Mouse (Mus musculus) MEL (cell line): Measurements from ENCODE around the gene Rtcb. TPM values are rescaled to one million over a fixed set of nuclear protein-coding genes. Genes with fewer than 3 reads are reported as not detected.

Source experiments
- DNase-seq: peaks from one replicate; pipeline ENCODE4 v3.0.0; 2011; ENCODE audit warnings: low read depth, low spot score
- H3K27ac ChIP-seq: 2 replicates; pipeline ENCODE4 v1.5.1; 2012; ENCODE audit warnings: low read depth, mild to moderate bottlenecking, control low read depth, low read length, moderate library complexity; ENCODE audit not compliant: control insufficient read depth
- H3K27me3 ChIP-seq, 2 experiments: fragments of 150-350 bp in 1 of 2; sonication (generic) in 1 of 2; 2 replicates each; pipeline ENCODE4 v1.6.1; 2012; ENCODE audit warnings: low read length in 2 of 2, mild to moderate bottlenecking in 2 of 2, improper control_type of control experiment in 1 of 2, moderate library complexity in 1 of 2; ENCODE audit not compliant: insufficient read depth in 2 of 2, control insufficient read depth in 1 of 2
- H3K36me3 ChIP-seq, 2 experiments: 2 replicates each; pipeline ENCODE4 v1.6.1; 2012 to 2014; ENCODE audit warnings: low read length in 2 of 2, improper control_type of control experiment in 1 of 2, inconsistent platforms in 1 of 2, mild to moderate bottlenecking in 1 of 2; ENCODE audit not compliant: insufficient read depth in 2 of 2, control insufficient read depth in 1 of 2
- H3K4me1 ChIP-seq, 2 experiments: fragments of 150-350 bp in 1 of 2; sonication (generic) in 1 of 2; 2 replicates each; pipeline ENCODE4 v1.6.1; 2012; ENCODE audit warnings: low read length in 2 of 2, improper control_type of control experiment in 1 of 2, mild to moderate bottlenecking in 1 of 2; ENCODE audit not compliant: insufficient read depth in 2 of 2, control insufficient read depth in 1 of 2
- H3K4me3 ChIP-seq, 2 experiments: fragments of 150-350 bp in 1 of 2; sonication (generic) in 1 of 2; 2 replicates each; pipeline ENCODE4 v1.5.1; 2012; ENCODE audit warnings: low read depth in 2 of 2, low read length in 2 of 2, mild to moderate bottlenecking in 2 of 2, moderate library complexity in 2 of 2, control low read depth in 1 of 2, improper control_type of control experiment in 1 of 2; ENCODE audit not compliant: control insufficient read depth in 1 of 2, insufficient read depth in 1 of 2
- H3K79me2 ChIP-seq: 2 replicates; pipeline ENCODE4 v1.6.1; 2012; ENCODE audit warnings: mild to moderate bottlenecking, low read length, moderate library complexity; ENCODE audit not compliant: control insufficient read depth, poor library complexity, insufficient read depth
- H3K9ac ChIP-seq: 2 replicates; pipeline ENCODE4 v1.6.1; 2012; ENCODE audit warnings: low read depth, mild to moderate bottlenecking, control low read depth, low read length, moderate library complexity; ENCODE audit not compliant: control insufficient read depth, poor library complexity, severe bottlenecking
- H3K9me3 ChIP-seq: fragments of 150-350 bp; sonication (generic); replicated peaks from 2 replicates; pipeline ENCODE4 v1.6.1; 2012; ENCODE audit warnings: mild to moderate bottlenecking, low read length, improper control_type of control experiment, moderate library complexity; ENCODE audit not compliant: insufficient read depth
- BHLHE40 ChIP-seq: IDR thresholded peaks from 2 replicates; pipeline ENCODE4 v1.6.1; 2012; ENCODE audit warnings: low read depth, mild to moderate bottlenecking, inconsistent platforms, low read length, improper control_type of control experiment, borderline replicate concordance
- CHD2 ChIP-seq: IDR thresholded peaks from 2 replicates; pipeline ENCODE4 v1.6.1; 2011; ENCODE audit warnings: low read length, improper control_type of control experiment
- CTCF ChIP-seq, 3 experiments: IDR thresholded peaks in 2 of 3; conservative IDR thresholded peaks in 1 of 3; 2 replicates each; pipeline ENCODE4 v1.5.1; 2011 to 2012; ENCODE audit warnings: low read length in 3 of 3, low read depth in 2 of 3, mild to moderate bottlenecking in 2 of 3, improper control_type of control experiment in 1 of 3, inconsistent platforms in 1 of 3, mixed read lengths in 1 of 3, moderate library complexity in 1 of 3; ENCODE audit not compliant: control insufficient read depth in 1 of 3, insufficient read depth in 1 of 3, poor library complexity in 1 of 3, severe bottlenecking in 1 of 3
- ELF1 ChIP-seq: IDR thresholded peaks from 2 replicates; pipeline ENCODE4 v1.6.1; 2014; ENCODE audit warnings: low read depth, mild to moderate bottlenecking, inconsistent platforms, low read length, improper control_type of control experiment, moderate library complexity
- EP300 ChIP-seq, 2 experiments: IDR thresholded peaks; 2 replicates each; pipeline ENCODE4 v1.6.1; 2011; ENCODE audit warnings: improper control_type of control experiment in 2 of 2, low read length in 2 of 2, low read depth in 1 of 2, mild to moderate bottlenecking in 1 of 2
- ETS1 ChIP-seq: IDR thresholded peaks from 2 replicates; pipeline ENCODE4 v1.6.1; 2012; ENCODE audit warnings: low read depth, mild to moderate bottlenecking, inconsistent platforms, low read length, improper control_type of control experiment, moderate library complexity
- GABPA ChIP-seq: IDR thresholded peaks from 2 replicates; pipeline ENCODE4 v1.6.1; 2012; ENCODE audit warnings: low read depth, mild to moderate bottlenecking, inconsistent platforms, low read length, improper control_type of control experiment, moderate library complexity
- MAFK ChIP-seq: IDR thresholded peaks from 2 replicates; pipeline ENCODE4 v1.6.1; 2011; ENCODE audit warnings: low read depth, mild to moderate bottlenecking, low read length, improper control_type of control experiment, borderline replicate concordance
- MAZ ChIP-seq: IDR thresholded peaks from 2 replicates; pipeline ENCODE4 v1.6.1; 2012; ENCODE audit warnings: low read depth, mild to moderate bottlenecking, inconsistent platforms, low read length, improper control_type of control experiment
- MEF2A ChIP-seq: IDR thresholded peaks from 2 replicates; pipeline ENCODE4 v1.6.1; 2014; ENCODE audit warnings: low read depth, mild to moderate bottlenecking, inconsistent platforms, low read length, improper control_type of control experiment; ENCODE audit not compliant: poor library complexity, insufficient replicate concordance, severe bottlenecking; ENCODE audit errors: extremely low read depth
- MYC ChIP-seq: IDR thresholded peaks from 2 replicates; pipeline ENCODE4 v1.6.1; 2011; ENCODE audit warnings: low read depth, mild to moderate bottlenecking, low read length, improper control_type of control experiment, moderate library complexity
- NELFE ChIP-seq: IDR thresholded peaks from 2 replicates; pipeline ENCODE4 v1.6.1; 2011; ENCODE audit warnings: low read depth, low read length, improper control_type of control experiment
- POLR2A ChIP-seq, 2 experiments: IDR thresholded peaks; 2 replicates each; pipeline ENCODE4 v1.6.1; 2011 to 2012; ENCODE audit warnings: low read length in 2 of 2, mild to moderate bottlenecking in 2 of 2, control low read depth in 1 of 2, improper control_type of control experiment in 1 of 2, low read depth in 1 of 2, moderate library complexity in 1 of 2; ENCODE audit not compliant: control insufficient read depth in 1 of 2, insufficient read depth in 1 of 2, poor library complexity in 1 of 2
- RCOR1 ChIP-seq: IDR thresholded peaks from 2 replicates; pipeline ENCODE4 v1.6.1; 2012; ENCODE audit warnings: low read depth, mild to moderate bottlenecking, inconsistent platforms, low read length, improper control_type of control experiment
- SIN3A ChIP-seq: IDR thresholded peaks from 2 replicates; pipeline ENCODE4 v1.6.1; 2012; ENCODE audit warnings: low read length, improper control_type of control experiment, inconsistent platforms
- TCF12 ChIP-seq: IDR thresholded peaks from 2 replicates; pipeline ENCODE4 v1.6.1; 2014; ENCODE audit warnings: low read depth, mild to moderate bottlenecking, inconsistent platforms, low read length, improper control_type of control experiment, moderate library complexity
- USF1 ChIP-seq: IDR thresholded peaks from 2 replicates; pipeline ENCODE4 v1.6.1; 2014; ENCODE audit warnings: low read depth, mild to moderate bottlenecking, inconsistent platforms, low read length, improper control_type of control experiment, moderate library complexity
- USF2 ChIP-seq, 2 experiments: IDR thresholded peaks; 2 replicates each; pipeline ENCODE4 v1.6.1; 2011 to 2012; ENCODE audit warnings: improper control_type of control experiment in 2 of 2, low read length in 2 of 2, borderline replicate concordance in 1 of 2, inconsistent platforms in 1 of 2, low read depth in 1 of 2, mild to moderate bottlenecking in 1 of 2; ENCODE audit not compliant: insufficient read depth in 1 of 2
- ZC3H11A ChIP-seq: IDR thresholded peaks from 2 replicates; pipeline ENCODE4 v1.6.1; 2012; ENCODE audit warnings: low read depth, mild to moderate bottlenecking, inconsistent platforms, low read length, improper control_type of control experiment
- polyA plus RNA-seq, 2 experiments: library from polyadenylated mRNA; stranded (reverse) in 1 of 2; unstranded in 1 of 2; fragments of >175 nt in 1 of 2; fragments of >200 nt in 1 of 2; gene quantifications; 2 replicates each; pipeline versions ENCODE4 v1.2.1 to v1.2.4; 2012; ENCODE audit warnings: low replicate concordance in 2 of 2, low read depth in 1 of 2; ENCODE audit not compliant: insufficient read length in 2 of 2, insufficient read depth in 1 of 2, missing spikeins in 1 of 2
- total RNA-seq: library from RNA; depleted of rRNA; stranded (reverse); fragments of 300-350 nt; gene quantifications from 2 replicates; pipeline ENCODE4 v1.2.3, GENCODE M21; 2012

Rtcb gene
- total and polyA plus RNA-seq, 3 experiments, result 110 to 215 (median 197) TPM

GRCm38 (mm10) chr10:85966476-85966875 is 8.9 kb upstream of the Rtcb start:
- Histone ChIP-seq H3K4me1 (no peaks in the 10 kb centered on the region), H3K27me3 (peaks cover 0 to 1% of the 10 kb centered on the region in 2 experiments; a peak in 3 of 4 replicates), H3K9me3 (no peaks in the 10 kb centered on the region), H3K36me3 (0 out of 4 replicates have a peak, but pooled peaks cover 0 to 1% of the 10 kb centered on the region in 2 experiments), H3K9ac (no peak overlapping the region), H3K4me3 (no peak overlapping the region), H3K79me2 (no peaks in the 10 kb centered on the region), H3K27ac (no peak overlapping the region)
- DNase-seq, result no peak
- no peak for TF ChIP-seq CTCF (IDR thresholded peaks at IDR 0.05 in 2 of 3, conservative IDR thresholded peaks at IDR 0.05 in 1 of 3; ENCODE audit: control insufficient read depth in 1 of 3, insufficient read depth in 1 of 3, low read depth in 2 of 3, low read length in 3 of 3, poor library complexity in 1 of 3, severe bottlenecking in 1 of 3)
- no peak for TF ChIP-seq MAFK
- TF ChIP-seq NELFE, result no peak
- TF ChIP-seq BHLHE40, result no peak
- no peak for TF ChIP-seq MAZ
- no peak for TF ChIP-seq POLR2A (IDR thresholded peaks at IDR 0.05; ENCODE audit: control insufficient read depth in 1 of 2, insufficient read depth in 1 of 2, low read depth in 1 of 2, low read length in 2 of 2, poor library complexity in 1 of 2)
- TF ChIP-seq ZC3H11A, result no peak
- no peak for TF ChIP-seq ETS1
- TF ChIP-seq EP300 (IDR thresholded peaks at IDR 0.05; ENCODE audit: low read depth in 1 of 2, low read length in 2 of 2), result no peak
- TF ChIP-seq MEF2A, result no peak
- no peak for TF ChIP-seq CHD2
- TF ChIP-seq TCF12, result no peak
- TF ChIP-seq RCOR1, result no peak

- Histone ChIP-seq H3K4me3 (no peak overlapping the region), H3K27ac (no peak overlapping the region), H3K9me3 (no peaks in the 10 kb centered on the region), H3K27me3 (peaks cover 0 to 3% of the 10 kb centered on the region in 2 experiments; a peak in 3 of 4 replicates), H3K36me3 (0 out of 4 replicates have a peak, but pooled peaks cover 0 to 2% of the 10 kb centered on the region in 2 experiments), H3K9ac (no peak overlapping the region), H3K4me1 (no peaks in the 10 kb centered on the region), H3K79me2 (no peaks in the 10 kb centered on the region)
- DNase-seq, result no peak
- TF ChIP-seq ELF1 (no peak), TCF12 (no peak), USF1 (no peak), NELFE (no peak), SIN3A (no peak), MYC (no peak), USF2 (IDR thresholded peaks at IDR 0.05; ENCODE audit: borderline replicate concordance in 1 of 2, insufficient read depth in 1 of 2, low read depth in 1 of 2, low read length in 2 of 2) (no peak), MAZ (no peak), CTCF (IDR thresholded peaks at IDR 0.05 in 2 of 3, conservative IDR thresholded peaks at IDR 0.05 in 1 of 3; ENCODE audit: control insufficient read depth in 1 of 3, insufficient read depth in 1 of 3, low read depth in 2 of 3, low read length in 3 of 3, poor library complexity in 1 of 3, severe bottlenecking in 1 of 3) (no peak), GABPA (no peak), RCOR1 (no peak), EP300 (IDR thresholded peaks at IDR 0.05; ENCODE audit: low read depth in 1 of 2, low read length in 2 of 2) (no peak)
These were observed 6.7 kb upstream of the Rtcb start for GRCm38 (mm10) chr10:85964316-85964715.
